Mouse (Mus musculus) hindbrain, embryonic 16.5 days (tissue): ENCODE measurements around the gene Cic. TPM values are rescaled to one million over a fixed set of nuclear protein-coding genes. Genes with fewer than 3 reads are reported as not detected.

Experiments used
- ATAC-seq: fragments of 200-750 bp; cut with Nextera tagmentation; 2 replicates; pipeline ENCODE4 v1.8.0; 2017; ENCODE audit warnings: moderate TSS enrichment, moderate library complexity
- H3K27ac ChIP-seq: fragments of 300-500 bp; sonication (generic); 2 replicates; pipeline ENCODE4 v1.5.1; 2014; ENCODE audit warnings: low read depth, mild to moderate bottlenecking, control low read depth, low read length, moderate library complexity
- H3K27me3 ChIP-seq: fragments of 300-500 bp; sonication (generic); replicated peaks from 2 replicates; pipeline ENCODE4 v1.6.1; 2014; ENCODE audit warnings: low read length; ENCODE audit not compliant: control insufficient read depth, insufficient read depth
- H3K36me3 ChIP-seq: fragments of 300-500 bp; sonication (generic); 2 replicates; pipeline ENCODE4 v1.6.1; 2014; ENCODE audit warnings: mild to moderate bottlenecking, low read length, moderate library complexity, mixed read lengths; ENCODE audit not compliant: control insufficient read depth, insufficient read depth
- H3K4me1 ChIP-seq: fragments of 300-500 bp; sonication (generic); 2 replicates; pipeline ENCODE4 v1.6.1; 2014; ENCODE audit warnings: low read depth, low read length; ENCODE audit not compliant: control insufficient read depth, insufficient read depth
- H3K4me2 ChIP-seq: fragments of 300-500 bp; sonication (generic); 2 replicates; pipeline ENCODE4 v1.6.1; 2014; ENCODE audit warnings: mild to moderate bottlenecking, low read length, control low read depth, moderate library complexity
- H3K4me3 ChIP-seq: fragments of 300-500 bp; sonication (generic); 2 replicates; pipeline ENCODE4 v1.5.1; 2014; ENCODE audit warnings: mild to moderate bottlenecking, low read length, control low read depth, moderate library complexity
- H3K9ac ChIP-seq: fragments of 300-500 bp; sonication (generic); 2 replicates; pipeline ENCODE4 v1.6.1; 2014; ENCODE audit warnings: low read depth, mild to moderate bottlenecking, control low read depth, low read length, moderate library complexity
- H3K9me3 ChIP-seq: fragments of 300-500 bp; sonication (generic); 2 replicates; pipeline ENCODE4 v1.6.1; 2014; ENCODE audit warnings: mild to moderate bottlenecking, low read length, moderate library complexity; ENCODE audit not compliant: control insufficient read depth
- WGBS: fragments of 180-500 bp; shearing (Covaris S2); extraction: QIAGEN DNeasy Blood & Tissue Kit; methylation state at CpG from one replicate; pipeline ENCODE4 v1.1.7; 2014; 5-methylcytosine and 5-hydroxymethylcytosine counted together
- polyA plus RNA-seq: library from polyadenylated mRNA; unstranded; fragments of >200 nt; fragmentation: Nextera tagmentation; extraction: Ambion mirVana; gene quantifications from 2 replicates; pipeline ENCODE4 v1.2.1, GENCODE M21; 2015

Cic gene
- polyA plus RNA-seq, 1 experiment from 2014 or later, result 36.4 TPM

DNA sequence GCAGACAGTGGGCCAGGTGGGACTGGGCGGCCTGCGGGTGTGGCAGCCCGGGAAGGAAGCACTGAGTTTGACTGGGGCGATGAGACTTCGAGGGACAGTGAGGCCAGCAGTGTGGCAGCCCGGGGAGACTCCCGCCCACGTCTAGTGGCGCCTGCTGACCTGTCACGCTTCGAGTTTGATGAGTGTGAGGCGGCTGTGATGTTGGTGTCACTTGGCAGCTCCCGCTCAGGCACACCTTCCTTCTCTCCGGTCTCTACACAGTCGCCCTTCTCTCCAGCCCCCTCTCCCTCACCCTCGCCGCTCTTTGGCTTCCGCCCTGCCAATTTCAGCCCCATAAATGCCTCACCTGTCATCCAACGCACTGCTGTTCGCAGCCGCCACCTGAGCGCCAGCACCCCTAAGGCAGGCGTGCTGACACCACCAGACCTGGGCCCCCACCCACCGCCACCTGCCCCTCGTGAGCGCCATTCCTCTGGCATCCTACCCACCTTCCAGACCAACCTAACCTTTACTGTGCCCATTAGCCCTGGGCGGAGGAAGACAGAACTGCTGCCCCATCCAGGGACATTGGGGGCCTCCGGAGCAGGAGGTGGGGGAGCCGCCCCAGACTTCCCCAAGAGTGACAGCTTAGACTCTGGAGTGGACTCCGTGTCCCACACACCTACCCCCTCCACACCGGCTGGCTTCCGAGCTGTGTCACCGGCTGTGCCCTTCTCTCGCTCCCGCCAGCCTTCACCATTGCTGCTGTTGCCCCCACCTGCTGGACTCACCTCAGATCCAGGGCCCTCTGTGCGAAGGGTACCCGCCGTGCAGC lies 5.1 kb downstream of the Cic start:
- 89% methylated on average over 38 of the region's 38 CpGs for WGBS

DNA sequence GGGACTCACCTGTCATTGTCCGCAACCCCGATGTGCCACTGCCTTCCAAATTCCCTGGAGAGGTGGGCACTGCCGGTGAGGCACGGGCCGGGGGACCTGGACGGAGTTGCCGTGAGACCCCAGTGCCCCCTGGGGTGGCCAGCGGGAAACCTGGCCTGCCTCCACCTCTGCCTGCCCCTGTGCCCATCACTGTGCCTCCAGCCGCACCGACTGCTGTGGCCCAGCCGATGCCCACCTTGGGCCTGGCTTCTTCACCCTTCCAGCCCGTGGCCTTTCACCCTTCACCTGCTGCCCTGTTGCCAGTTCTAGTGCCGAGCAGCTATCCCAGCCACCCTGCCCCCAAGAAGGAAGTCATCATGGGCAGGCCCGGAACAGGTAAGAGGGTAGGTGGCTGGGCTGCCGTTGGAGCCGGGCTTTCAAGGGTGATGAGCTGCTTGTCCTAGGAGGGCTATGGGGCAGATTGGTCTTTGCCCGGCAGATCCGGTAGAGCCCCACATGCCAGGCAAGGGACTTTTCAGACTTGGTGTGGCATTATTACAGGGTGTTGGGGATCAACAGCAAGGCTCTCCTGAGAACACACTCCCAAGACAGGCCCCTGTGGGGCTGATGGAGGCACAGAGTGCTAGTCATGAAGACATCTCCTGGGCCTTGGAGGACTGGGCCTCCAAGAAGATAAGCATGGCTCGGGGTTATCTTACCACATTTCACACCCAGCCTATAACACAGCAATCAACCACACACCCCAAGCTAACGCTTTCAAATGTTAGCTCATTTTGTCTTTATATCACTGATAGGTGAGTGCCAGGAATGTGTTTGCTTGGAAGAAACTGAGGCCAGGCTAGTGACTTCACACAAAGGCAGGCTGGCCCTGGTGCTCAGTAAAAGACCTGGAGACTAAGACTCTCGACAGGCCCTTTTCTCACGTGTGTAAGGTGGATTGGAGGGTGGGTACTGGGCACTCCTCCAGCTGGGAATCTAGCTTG lies 6.0 kb downstream of the Cic start:
- Histone ChIP-seq H3K9me3 (no peaks in the 10 kb centered on the region), H3K27ac (no peak overlapping the region), H3K27me3 (no peaks in the 10 kb centered on the region), H3K4me2 (no peak overlapping the region), H3K36me3 (peaks cover 22% of the 10 kb centered on the region; the same call in 1 of the 2 replicates), H3K4me1 (peaks cover 36% of the 10 kb centered on the region), H3K9ac (peak overlapping the region; percentile 11), H3K4me3 (no peak overlapping the region)
- WGBS, result 89% methylated on average over 22 of the region's 22 CpGs
- no peak for ATAC-seq

More for the DNA sequence above, 5.1 kb downstream of the Cic start:
- H3K9ac ChIP-seq, result no peak overlapping the region
- no peaks in the 10 kb centered on the region for H3K9me3 ChIP-seq
- H3K27me3 ChIP-seq, result no peaks in the 10 kb centered on the region
- H3K27ac ChIP-seq, result no peak overlapping the region
- peaks cover 22% of the 10 kb centered on the region; the same call in 1 of the 2 replicates for H3K36me3 ChIP-seq
- no peak overlapping the region for H3K4me3 ChIP-seq
- no peak overlapping the region for H3K4me2 ChIP-seq
- peaks cover 32% of the 10 kb centered on the region for H3K4me1 ChIP-seq
- no peak for ATAC-seq

DNA sequence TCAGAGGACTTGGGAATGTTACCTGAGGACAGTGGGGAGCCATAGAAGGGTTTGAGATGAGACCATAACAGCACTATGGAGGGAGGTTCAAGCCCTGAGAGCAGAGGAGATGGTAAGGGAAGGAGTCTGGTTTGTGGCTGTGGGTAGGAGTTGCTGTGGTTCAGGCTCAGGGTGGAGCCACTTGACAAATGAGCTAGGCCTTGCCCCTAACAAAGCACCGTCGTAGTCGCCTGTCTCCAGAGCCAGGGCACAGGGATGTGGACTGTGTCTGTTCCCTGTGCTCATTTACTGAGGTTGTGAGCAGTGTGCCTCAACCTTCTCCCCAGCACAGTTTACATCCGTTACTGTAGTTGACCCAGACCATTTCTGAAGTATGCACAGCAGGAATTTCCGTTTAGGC lies 7.1 kb downstream of the Cic start:
- Histone ChIP-seq H3K36me3 (peaks cover 22% of the 10 kb centered on the region; the same call in 1 of the 2 replicates), H3K9me3 (no peaks in the 10 kb centered on the region), H3K4me3 (no peak overlapping the region), H3K4me2 (no peak overlapping the region), H3K9ac (no peak overlapping the region), H3K4me1 (peaks cover 32% of the 10 kb centered on the region), H3K27me3 (no peaks in the 10 kb centered on the region), H3K27ac (no peak overlapping the region)
- ATAC-seq, result no peak
- WGBS, result 53% methylated on average over 5 of the region's 5 CpGs

DNA sequence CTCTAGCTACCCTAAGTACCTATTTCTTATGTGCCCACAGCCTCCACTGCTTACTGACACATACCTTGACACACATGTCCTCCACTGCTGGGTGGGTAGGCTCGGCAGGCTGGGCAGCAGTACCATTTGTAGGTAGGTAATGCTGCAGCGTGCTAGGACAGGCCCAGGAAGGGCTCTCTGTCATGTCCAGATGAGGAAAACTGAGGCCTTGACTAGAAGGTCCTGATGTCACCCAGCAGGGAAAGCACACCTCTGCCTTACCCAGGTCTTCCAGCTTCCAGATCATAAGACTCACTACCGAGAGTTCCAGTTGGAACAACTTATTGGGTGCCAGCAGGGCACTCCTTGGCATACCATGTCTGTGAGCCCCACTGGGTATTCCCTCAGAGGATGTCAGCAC lies 7.5 kb downstream of the Cic start:
- WGBS, result 82% methylated on average over 3 of the region's 3 CpGs
- Histone ChIP-seq H3K4me3 (no peak overlapping the region), H3K9me3 (no peaks in the 10 kb centered on the region), H3K9ac (no peak overlapping the region), H3K4me1 (peaks cover 32% of the 10 kb centered on the region), H3K27me3 (no peaks in the 10 kb centered on the region), H3K4me2 (no peak overlapping the region), H3K36me3 (peaks cover 22% of the 10 kb centered on the region; the same call in 1 of the 2 replicates), H3K27ac (no peak overlapping the region)
- ATAC-seq, result no peak

DNA sequence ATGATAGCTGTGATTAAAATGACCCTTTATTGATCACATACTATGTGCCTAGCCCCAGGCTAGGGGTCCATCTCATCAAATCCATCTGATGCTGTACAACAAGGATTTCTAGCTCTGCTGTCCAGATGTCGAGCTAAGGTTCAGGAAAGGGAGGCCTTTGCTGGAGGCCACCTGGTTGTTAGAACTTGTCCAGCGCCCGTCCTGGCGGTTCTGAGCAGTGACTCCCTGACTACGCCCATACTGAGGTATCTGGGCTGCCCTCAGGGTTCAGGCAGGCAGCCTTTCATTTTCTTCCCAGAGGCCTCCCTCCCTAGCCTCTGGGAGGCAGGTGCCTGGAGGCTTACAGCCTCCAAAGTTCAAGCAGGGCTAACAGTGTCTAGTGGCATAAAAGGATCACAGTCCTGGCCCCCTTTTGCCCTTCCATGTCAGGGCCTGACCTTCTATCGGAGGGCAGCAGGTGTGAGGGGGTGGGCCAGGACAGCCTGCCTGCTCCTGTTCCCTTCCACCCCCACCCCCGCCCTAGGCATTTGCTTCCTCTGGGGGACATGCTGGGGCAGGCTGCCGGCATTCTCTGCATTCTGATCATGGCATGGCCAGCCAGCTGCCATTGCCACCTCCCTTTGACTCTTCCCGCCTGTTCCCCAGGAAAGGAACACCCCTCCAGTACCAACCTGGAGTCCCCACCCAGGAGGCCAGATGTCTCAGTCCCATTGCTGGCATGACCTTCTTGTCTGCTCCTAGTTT lies 8.2 kb downstream of the Cic start:
- H3K27me3 ChIP-seq, result no peaks in the 10 kb centered on the region
- no peak overlapping the region for H3K4me3 ChIP-seq
- ATAC-seq, result no peak
- 65% methylated on average over 9 of the region's 9 CpGs for WGBS
- H3K9ac ChIP-seq, result peak overlapping the region; percentile 41; the same call in 1 of the 2 replicates
- peaks cover 36% of the 10 kb centered on the region for H3K4me1 ChIP-seq
- no peak overlapping the region for H3K4me2 ChIP-seq
- peaks cover 22% of the 10 kb centered on the region; the same call in 1 of the 2 replicates for H3K36me3 ChIP-seq
- peak overlapping the region; percentile 20; the same call in 1 of the 2 replicates for H3K27ac ChIP-seq
- H3K9me3 ChIP-seq, result no peaks in the 10 kb centered on the region

DNA sequence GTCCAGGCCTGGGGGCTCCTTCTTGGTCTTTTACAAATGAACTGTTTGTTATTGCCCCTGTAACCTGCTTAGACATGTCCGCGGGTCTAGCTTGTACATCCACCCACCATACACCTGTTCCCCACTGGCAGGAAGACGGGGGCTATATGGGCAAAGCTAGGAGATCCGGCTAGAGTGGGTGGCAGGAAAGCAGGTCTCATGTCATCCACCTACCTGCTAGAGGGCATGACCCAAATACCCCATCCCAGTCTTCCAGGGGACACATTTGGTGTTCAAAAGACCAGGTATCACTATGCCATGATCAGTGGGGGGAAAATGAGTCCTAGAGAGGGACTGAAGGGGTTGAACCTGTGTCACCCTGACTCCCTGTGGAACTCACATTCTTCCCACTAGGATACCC lies 9.9 kb downstream of the Cic start:
- H3K27ac ChIP-seq, result peak overlapping the region; percentile 65
- WGBS, result 90% methylated on average over 4 of the region's 4 CpGs
- no peaks in the 10 kb centered on the region for H3K27me3 ChIP-seq
- no peak overlapping the region; the same call in 1 of the 2 replicates for H3K4me3 ChIP-seq
- peaks cover 45% of the 10 kb centered on the region for H3K4me1 ChIP-seq
- H3K4me2 ChIP-seq, result peak overlapping the region; percentile 73
- peak overlapping the region; percentile 1; the same call in 1 of the 2 replicates for H3K9ac ChIP-seq
- H3K36me3 ChIP-seq, result peaks cover 10% of the 10 kb centered on the region; the same call in 1 of the 2 replicates
- ATAC-seq, result no peak
- no peaks in the 10 kb centered on the region for H3K9me3 ChIP-seq

DNA sequence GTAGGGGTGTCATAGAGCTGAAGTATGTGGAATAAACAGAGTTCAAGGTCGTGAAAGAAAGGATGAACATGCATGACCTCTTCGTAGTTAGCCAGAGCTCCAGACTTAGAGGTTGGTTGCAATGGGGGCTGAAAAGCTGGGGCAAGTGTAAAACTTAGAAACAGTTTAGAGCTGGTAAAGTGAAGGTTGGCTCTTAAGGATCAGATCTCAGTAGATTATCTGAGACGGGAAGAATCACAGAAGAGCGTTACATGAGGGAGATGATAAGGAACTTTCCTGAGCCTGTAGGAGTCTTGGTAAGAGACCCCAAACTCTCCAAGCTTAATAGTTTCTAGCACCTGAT lies 10.5 kb downstream of the Cic start:
- Histone ChIP-seq H3K27me3 (no peaks in the 10 kb centered on the region), H3K9me3 (no peaks in the 10 kb centered on the region), H3K4me3 (peak overlapping the region; percentile 59), H3K4me2 (peak overlapping the region; percentile 73), H3K27ac (peak overlapping the region; percentile 65), H3K9ac (peak overlapping the region; percentile 1), H3K36me3 (peaks cover 5% of the 10 kb centered on the region; the same call in 1 of the 2 replicates), H3K4me1 (peaks cover 45% of the 10 kb centered on the region)
- WGBS, result 15% methylated on average over 4 of the region's 4 CpGs
- ATAC-seq, result no peak

DNA sequence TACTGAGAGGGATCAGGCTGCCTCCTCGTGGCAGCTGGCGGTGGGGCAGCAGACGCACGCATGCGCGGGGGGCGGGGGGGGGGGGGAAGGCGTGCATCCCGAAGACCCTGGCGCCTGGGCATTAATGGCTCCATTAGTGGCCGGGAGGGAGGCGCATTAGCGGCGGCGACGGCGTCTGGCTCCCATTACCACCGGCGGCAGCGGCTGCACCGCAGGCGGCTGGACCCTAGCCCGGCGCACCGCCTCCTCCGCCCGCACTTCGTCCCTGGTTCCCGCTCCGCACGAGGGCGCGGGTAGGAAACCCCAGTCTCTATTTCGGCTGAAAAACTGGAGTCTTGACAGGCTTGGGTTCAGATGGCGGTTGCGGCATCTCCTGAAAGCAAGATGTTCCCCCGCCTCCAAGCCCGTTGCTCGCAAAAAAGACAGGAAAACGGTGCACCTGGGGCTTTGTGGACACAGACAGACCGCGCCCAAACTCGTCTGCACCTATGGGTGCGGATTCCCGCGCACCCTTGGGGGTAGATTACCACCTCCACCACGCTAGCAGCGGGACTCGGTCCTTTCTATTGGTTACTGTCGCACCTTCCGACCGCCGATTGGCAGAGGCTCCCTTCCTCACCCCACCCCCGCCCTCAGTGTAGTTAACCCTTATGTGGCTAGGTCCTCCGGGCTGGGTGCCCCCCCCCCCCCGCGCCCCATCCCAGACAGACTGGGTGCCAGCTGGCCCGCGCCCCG lies 11.0 kb downstream of the Cic start:
- H3K27ac ChIP-seq, result peak overlapping the region; percentile 99
- peak overlapping the region; percentile 73 for H3K4me2 ChIP-seq
- peak overlapping the region; percentile 59 for H3K4me3 ChIP-seq
- peak overlapping the region; percentile 83 for H3K9ac ChIP-seq
- under 1% methylated on average over 48 of the region's 60 CpGs for WGBS
- no peaks in the 10 kb centered on the region for H3K9me3 ChIP-seq
- ATAC-seq, result peak; percentile 72
- H3K36me3 ChIP-seq, result no peaks in the 10 kb centered on the region
- peaks cover 48% of the 10 kb centered on the region for H3K4me1 ChIP-seq
- no peaks in the 10 kb centered on the region for H3K27me3 ChIP-seq
